Mouse (Mus musculus) lung, postnatal 36 days (tissue): Measurements from ENCODE around the gene Zfp618.

Source experiments
- DNase-seq: peaks from one replicate; pipeline ENCODE4 v3.0.0; 2022; ENCODE audit warnings: mixed read lengths

Zfp618 gene

DNA sequence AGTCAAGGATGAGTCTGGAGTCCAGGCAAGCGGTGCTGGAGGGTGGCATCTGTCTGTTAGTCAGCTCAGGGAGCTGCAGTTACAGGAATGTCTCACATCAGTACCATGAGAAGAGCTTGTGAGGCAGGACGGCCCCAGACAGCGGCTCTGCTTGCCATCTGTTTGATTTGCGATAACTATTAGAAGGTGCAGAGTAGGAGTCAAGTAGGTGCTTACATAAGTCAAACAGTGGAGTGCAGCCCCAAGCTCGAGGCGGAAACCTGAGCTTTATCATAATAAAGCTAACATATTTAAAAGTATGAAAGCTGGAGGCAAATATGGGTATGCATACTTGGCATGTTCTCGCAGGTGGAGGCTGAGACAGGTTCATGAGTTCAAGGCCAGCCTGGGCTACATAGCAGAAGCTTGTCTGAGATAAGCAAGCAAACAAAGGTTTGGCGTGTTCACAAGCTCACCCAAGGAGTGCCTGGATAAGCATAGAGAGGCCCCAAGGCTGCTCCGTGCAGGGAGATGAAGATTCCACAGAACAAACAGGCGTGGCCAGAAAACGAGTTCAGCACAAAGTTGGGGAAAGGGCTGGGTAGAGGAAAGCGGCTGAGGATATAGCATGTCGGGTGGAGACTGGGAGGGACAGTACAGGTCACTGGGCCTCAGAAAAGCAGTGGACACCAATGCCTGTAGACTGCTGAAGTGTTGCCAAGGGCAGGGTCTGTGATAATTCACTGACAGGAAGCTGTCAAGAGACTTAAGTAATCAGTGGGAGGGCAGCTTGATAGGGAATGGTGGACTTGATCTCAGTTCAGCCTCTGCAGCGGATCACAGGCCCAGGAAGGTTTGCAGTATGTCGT, 106.3 kb downstream of the Zfp618 start:
- peak; percentile 8 for DNase-seq

DNA sequence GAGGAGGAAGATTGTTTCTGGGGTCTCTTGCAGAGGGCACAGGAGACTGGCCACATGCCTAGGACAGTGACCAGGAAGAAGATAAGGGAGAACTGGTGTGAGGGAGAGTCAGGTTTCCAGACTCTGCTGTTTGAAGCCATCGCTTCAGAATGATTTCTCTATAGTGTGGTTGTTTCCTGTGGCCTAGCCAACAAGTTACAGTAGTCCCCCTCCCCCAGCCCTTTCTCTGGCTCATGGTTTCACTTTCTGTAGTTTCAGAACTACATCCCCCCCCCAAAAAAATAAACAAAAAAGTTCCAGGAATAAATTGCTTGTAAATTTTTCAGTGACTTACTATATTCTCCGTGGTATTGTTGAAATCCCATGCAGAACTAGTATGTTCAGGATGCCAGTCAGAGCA, 107.8 kb downstream of the Zfp618 start:
- DNase-seq = no peak

DNA sequence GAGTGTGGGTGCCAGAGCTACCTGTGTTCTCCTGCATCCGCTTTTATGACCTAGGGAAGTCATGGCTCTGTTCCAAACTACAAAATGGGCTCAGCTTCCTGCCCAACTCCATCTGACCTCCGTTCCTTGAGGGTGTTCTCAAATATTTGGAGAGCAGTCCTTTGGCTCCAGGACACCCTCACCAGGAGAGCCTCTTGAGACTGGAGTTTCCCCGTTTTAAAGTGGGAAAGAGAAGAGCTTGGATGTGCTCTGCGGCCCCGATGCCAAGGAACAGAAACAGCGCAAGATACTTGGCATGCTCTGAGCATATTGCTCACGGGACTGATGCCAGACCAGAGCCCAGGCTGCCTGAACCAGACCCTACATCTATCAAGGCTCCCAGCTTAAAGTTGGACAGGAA, 113.8 kb downstream of the Zfp618 start:
- DNase-seq = peak; percentile 82

DNA sequence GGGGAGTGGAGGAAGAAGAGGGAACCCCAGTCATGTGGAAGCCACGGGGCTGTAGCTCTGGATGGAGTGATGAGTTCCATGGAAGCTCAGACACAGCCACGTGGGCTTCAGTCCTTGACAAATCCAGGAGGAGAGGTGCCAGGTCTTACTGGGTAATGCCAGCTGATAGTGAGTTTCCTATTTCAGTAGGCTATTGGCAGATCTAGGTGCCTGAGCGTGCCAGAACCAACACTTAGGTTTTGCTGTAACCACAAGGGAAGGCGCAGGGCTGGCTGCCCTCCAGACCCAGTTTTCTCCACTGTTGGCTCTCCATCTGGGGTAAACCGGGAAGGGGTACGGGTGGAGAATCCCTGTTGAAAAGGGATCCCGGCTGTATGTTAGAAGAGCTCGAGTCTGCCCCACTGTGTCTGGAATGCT, 119.1 kb downstream of the Zfp618 start:
- DNase-seq = peak; percentile 85

DNA sequence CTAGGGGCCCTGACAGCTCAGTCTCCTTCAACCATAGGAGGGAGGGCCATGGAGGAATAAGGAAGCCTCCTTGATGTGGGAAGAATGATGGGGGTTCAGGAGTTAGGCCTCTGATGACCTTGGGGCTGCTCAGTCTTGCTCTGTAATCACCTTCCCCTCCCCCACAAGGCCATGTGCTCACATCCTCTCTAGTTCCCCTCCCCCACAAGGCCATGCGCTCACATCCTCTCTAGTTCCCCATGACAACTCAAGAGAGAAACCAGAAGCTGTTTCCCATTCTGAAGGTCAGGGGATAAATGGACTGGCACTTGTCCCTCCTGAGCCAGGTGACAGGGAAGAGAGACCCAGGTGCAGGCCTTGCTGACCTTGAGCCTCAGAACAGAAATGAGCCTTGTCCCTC, 124.1 kb downstream of the Zfp618 start:
- DNase-seq = no peak

DNA sequence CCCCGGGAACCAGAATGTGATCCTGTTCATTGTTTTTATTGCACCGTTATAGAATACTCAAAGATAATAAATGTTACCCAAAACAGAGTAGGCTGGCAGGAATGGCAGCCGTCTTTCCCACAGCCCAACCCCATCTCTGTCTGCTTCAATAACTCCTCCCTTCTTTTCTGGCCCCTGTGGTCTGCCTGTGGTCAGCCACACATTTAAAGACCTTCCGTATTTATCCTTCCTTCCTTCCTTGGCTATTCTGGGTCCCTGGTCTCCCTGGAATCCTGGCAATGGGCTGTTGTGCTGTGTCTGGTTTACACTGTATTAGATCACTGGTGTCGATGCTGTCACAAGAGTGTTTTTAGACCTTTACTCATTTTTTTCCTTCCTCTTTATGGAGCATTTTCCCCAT, 125.8 kb downstream of the Zfp618 start:
- DNase-seq = no peak

DNA sequence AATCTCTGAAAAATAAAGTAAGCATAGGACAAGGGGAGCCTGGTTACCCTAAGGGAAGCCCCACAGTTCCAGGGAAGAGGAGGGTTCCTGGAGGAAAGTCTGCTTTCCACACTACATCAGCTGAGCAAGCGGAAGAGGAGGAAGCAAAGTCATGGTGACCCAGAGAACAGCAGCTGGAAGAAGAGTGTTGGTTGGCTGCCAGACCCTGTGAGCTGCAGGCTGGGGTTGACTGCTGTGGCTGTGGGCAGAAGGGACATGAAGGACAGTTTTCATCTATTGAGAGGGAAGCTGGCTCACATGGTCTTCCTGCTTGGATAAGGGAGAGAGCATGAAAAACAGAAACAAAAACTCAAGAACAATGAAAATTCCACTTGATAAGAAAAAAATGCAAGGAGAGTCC, 132.2 kb downstream of the Zfp618 start:
- DNase-seq = no peak

DNA sequence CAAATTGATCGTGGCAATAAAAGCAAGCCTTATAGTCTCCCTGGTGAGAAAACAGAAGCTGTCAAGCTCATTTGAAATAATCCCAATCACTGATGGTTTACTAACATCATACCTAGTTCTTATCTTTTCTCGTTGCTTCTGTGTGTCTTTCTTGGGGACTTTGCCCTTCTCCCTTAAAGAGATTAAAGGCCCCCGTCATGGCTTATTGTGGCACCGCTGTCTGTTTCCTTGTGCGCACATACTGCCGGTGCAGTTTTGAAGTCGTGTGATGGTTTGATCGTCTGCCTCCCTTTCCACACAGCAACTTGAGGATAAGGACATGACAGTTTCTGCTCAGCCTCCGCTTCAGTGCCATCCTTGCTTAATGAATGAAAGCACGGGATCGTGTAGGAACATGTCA, 135.1 kb downstream of the Zfp618 start:
- DNase-seq = no peak

DNA sequence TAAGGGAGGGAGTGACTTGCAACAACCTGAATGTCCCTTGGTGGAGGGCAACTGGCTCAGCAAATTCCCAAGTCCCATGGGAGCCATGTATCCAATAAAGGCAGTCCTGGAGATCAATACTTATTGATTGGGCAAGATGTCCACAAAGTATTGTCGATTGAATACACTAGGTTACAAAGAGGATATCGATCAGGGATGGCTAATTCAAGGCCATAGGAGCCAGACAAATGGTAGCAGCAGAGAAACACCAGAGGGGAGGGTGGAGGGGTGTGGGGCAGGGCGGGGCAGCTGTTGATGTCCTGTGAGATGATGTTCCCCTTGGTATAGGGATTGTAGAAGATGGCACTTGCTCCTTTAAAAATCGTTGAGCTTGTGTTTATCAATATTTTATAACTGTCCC, 136.7 kb downstream of the Zfp618 start:
- no peak for DNase-seq

DNA sequence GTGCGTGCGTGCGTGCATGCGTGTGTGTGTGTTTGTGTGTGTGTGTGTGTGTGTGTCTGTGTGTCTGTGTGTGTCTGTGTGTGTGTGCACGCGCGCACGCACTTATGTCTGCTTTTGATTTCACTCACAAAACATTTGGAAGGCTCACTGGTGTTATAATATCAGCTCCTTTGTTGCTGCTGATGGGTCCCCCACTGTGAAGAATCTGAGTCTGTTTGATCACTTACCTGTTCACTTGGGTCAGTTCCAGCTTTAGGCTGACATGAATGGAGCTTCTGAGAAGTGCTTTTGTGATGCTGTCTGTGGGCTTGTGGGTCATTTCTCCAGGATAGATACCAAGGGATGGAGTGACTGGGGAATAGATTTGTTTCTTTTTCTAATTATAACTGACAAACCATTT, 140.3 kb downstream of the Zfp618 start:
- DNase-seq = no peak

DNA sequence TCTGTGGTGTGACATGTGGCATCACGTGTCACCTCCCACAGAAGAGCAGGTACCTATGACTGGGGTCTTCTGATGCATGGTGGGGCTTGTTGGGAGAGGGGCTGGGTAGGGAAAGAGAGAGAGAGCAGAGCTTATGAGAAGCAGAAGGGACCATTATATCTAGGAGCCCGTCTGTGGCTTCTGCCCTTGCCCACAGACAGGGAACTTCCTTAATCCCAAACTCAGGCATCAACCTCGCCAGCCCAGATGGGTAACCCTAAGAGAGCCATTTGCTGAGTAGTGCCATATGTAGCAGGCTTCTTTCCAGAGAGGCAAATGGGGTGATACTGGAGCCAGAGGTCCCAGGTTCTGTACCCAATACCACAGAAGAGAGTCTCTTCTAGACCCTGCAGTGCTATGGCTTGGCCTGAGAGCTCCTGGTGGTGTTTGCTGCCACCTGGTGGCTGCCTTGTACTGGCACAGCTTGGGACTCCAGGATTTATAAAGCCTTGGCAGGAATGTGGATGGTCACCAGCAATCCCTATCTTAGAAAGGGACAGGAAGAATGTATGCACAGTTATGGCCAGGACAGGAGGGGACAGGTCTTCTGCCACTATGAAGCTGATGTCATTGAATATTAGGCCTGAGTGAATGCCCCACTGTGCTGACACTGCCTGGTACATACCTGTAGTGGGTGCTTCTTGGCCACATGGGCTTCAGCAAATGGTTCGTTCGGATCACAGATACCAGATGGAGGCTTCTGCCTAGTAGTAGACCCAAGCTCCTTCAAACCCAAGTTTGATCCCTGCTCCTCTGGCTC, 153.5 kb downstream of the Zfp618 start:
- peak; percentile 83 for DNase-seq

DNA sequence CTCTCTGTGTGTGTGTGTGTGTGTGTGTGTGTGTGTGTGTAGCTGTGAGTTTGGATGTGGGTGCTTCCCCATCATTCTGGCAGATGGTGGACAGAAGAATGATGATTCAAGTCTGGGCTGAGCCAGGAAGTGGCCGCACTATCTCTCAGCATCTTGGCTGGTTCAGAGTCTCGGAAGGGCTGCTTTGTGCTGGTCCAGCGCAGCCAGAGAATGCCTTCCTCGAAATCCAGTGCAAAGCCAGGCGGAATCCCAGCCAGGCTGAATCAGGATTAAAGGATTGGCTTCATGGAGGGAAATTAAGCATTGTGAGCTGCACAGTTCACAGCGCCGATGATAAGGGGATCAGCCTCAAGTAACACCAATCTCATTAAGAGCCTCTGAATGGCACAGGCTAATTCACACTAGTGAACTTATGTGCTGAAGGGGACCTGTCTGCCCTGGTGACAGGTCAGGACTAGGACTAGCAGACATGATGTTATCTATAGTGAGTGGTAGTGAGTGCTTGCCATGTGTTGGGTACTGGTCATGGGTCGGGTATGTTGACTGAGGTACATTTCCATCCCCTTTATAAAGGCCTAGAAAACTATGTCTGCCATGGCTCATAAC, 159.6 kb downstream of the Zfp618 start:
- no peak for DNase-seq

DNA sequence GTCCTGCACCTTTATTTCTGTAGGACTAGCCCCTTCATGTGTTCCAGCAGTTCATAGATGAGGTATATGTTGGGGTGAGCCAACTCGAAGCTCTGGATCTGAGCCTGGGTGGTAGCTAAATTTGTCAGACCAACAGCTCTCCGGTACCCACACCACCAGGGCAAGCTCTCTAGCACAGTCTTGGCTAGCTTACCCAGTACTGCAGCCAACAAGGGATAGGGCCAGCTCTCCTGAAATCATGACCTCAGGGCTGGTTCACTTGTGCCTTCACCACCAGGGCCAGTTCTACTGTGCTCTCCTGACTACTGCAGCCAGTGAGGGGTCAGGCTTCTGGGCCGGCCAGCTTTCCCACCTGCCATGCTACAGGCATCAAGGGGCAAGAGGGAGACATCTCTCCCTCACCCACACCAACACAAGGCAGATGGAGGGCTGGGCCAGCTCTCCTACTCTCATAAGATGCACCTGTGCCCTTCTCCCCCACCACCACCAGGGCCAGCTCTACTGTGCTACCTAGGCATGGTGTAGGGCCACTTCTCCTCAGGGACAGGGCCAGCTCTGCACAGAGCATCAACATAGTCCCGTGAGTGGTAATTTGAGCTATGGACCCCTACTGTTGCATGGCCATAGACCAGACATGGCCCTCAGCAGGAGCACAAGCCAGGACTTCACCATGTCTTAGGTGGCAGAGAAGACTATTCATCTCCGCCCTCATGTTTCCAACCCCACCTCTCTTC, 164.7 kb downstream of the Zfp618 start:
- DNase-seq = no peak

DNA sequence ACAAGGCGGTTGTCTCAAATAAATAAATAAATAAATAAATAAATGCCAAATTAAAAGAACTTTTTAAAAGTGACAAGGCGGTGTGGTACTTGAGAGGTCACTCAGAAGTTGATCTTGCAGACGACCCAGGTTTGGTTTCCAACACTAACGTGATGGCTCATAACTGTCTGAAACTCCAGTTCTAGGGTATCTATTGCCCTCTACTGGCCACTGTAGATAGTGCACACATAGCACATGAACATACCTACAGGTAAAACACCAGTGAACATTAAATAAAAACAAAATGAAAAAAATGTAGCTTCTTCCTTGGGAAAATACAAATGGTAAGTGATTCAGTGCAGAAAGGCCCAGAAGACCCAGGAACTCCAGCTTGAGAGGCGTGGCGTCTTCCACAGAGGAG, 181.9 kb downstream of the Zfp618 start:
- no peak for DNase-seq

DNA sequence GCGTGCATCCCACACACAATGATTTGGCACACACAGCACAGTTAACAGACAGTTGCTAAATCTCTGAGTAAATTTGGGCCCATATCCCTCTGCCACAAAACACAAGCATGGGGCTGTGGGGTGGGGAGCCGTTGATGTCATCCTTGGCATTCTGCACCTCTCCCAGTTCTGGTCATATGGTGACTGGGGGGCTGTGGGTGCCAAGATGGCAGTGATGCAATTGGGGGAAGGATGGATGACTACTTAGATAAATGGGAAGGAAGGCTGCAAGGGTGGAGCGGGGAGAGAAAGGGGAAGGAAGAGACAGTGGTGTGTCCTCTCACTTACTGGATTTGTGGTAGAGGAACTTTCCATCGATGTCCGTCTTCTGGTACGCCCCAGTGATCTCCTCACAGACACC, 185.8 kb downstream of the Zfp618 start:
- DNase-seq = peak; percentile 3

DNA sequence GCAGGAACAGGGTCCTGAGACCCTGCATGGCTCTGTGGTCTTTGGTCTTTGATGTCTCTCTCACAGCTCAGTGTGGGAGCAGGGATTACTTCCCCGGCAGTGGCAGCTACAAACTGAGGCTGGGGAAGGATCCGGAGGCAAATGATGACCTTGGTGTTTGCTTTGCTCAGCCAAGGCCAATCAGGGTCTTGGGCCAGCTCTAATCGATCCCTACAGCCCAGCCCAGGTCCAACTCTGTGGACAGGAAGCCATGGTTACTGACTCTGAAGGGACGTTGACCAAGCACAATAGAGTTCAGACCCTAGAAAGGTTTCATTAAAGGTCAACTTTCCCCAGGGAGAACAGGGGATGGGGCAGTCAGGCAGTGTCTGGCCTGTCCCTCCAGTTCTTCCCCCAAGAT, 188.7 kb downstream of the Zfp618 start:
- DNase-seq = no peak

DNA sequence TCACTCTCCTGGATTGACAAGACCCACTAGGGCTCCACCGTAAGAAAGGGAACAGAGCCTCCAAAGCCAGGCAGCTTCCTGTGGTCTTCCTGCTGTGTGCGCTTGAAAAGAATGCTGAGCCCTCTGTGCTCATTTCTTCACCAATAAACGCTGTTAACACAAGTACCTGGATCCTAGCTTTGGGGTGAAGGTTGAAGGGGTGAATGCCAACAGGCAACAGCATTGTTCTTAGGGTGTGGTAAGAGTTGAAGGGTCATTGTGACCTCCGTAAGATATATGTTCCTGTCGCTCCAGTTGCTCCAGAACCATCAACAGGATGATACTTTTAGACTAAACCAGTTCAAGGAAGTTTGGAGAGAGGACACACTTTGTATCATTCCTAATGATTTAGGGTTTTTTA, 189.3 kb downstream of the Zfp618 start, which contains the start of gene Ambp:
Gene Ambp (minus strand): TSS at position 101 of the 400 bp plus-strand sequence.
- no peak for DNase-seq

DNA sequence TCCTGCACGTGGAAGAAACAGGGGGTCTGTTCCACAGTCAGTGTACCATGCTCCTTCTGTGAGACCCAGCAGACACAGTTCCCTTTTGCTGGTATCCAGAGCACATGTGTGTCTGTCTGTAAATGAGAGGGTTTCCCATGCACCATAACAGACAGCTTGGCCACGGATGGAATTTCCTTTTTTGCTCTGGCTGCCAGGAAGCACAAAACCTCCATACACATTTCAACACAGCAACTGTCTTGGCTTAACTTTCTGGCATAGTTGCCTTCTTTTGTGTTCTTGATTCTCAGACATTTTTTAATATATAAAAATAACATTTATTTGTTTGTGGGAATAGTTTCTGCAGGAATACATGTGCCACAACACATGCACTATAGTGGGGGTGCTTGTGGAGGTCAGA, 190.2 kb downstream of the Zfp618 start:
- no peak for DNase-seq

DNA sequence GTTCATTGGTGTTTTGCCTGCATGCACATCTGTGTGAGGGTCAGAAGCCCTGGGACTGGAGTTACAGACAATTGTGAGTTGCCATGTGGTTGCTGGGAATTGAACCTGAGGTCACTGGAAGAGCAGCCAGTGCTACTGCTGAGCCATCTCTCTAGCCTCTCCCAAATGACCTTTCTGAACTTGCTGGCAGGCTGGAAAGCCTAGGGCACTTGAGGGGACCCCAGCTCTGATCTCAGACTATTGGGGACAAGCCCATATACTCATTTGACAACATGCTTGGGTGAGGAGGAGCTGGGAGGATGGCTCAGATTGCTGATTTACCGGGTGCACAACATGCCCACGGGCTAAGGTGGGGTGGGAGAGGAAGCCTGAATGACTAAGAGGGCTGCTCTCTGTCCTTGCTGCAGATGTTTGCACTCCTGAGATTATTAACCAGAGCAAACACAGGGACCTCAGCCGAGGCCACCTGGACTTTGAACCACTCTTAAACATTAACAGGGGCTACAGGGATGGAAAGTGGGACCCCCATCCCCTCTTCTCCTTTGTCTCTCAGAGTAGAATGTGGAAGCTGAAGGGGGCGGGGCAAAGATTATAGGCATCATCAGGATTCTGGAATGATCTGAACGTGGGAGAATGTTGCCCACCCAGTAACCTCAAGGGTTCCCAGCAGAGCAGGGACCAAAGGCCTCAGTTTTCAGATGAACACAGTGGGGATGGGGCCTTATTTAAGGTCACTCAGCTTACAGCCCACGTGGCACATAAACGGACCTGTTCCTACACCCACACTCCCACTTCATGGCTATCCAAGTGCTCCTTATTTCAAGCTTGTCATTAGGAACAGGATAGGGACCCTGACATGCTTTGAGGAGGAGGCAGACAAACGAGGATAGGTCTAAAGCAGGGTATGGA, 191.6 kb downstream of the Zfp618 start:
- DNase-seq = no peak

DNA sequence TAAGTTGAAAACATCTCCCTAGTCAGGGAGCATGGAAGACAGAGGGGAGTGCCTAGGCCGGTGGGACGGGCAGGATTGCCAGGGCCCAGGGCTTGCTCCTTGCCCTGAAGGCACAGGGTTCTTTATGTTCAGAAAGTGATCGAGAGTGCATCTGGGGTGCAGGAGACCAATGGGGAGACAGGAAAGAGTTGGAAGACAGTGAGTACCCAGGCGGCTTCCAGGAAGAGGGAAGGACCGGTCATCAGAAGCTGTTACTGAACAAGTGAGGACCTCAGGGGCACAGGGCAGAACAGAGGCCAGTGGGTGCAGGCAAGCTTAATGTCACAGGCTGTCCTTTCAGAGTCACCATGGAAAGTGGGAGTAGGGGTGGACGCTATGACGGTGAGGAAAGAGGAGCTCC, 192.8 kb downstream of the Zfp618 start:
- DNase-seq = no peak

DNA sequence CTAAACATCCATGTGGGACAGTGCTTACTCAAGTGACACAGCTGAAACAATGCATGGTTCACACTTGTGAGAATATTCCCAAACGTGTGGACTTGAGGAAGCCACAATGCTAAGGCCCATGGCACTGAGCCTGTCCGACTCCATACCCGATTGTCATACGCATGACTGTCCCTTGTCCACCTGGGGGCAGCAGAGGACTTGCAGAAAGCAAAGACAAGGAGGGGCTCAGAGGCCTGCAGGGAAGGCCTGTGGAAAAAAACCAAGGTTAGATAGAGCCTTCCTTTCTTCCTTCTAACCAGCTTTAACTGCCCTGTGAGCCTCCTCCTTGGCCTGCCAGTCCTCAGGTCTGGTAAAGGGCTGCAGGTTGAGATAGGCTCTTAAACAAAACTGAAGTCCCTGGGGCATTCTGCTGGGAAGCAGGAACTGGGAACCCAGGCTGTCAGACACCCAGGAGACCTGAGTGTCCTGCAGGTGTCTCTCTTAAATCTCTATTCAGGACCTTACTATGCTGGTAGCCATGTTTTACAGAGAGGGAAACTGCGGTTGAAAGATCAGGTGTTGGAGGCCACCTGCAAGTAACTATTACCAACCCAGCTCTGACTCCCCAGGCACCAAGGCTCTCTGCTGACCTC, 193.7 kb downstream of the Zfp618 start:
- peak; percentile 85 for DNase-seq
